Mouse (Mus musculus): ENCODE data around the gene Hcn4.

Hcn4 gene

DNA sequence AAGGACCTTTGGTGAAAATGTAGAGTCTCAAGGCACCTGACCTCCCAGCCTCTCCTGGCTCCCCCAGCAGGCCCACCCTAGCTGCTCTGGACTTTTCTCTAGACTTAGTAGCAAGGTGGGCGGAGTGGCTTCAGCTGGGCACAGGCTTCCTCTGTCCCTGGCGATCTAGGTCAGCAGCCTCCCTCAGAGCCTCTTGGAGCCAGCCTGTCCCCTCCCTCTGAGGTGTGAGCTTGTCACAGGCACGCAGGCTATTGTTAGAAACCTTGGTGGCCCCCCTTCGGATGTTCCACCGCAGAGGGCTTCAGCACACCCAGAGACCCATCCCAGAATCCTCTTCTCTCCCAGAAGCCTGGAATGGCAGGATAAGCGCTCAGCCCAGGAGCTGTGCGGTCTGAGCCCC lies 24.5 kb downstream of the Hcn4 start:
- no peak for DNase-seq (ENCODE audit: low read depth, low spot score)

DNA sequence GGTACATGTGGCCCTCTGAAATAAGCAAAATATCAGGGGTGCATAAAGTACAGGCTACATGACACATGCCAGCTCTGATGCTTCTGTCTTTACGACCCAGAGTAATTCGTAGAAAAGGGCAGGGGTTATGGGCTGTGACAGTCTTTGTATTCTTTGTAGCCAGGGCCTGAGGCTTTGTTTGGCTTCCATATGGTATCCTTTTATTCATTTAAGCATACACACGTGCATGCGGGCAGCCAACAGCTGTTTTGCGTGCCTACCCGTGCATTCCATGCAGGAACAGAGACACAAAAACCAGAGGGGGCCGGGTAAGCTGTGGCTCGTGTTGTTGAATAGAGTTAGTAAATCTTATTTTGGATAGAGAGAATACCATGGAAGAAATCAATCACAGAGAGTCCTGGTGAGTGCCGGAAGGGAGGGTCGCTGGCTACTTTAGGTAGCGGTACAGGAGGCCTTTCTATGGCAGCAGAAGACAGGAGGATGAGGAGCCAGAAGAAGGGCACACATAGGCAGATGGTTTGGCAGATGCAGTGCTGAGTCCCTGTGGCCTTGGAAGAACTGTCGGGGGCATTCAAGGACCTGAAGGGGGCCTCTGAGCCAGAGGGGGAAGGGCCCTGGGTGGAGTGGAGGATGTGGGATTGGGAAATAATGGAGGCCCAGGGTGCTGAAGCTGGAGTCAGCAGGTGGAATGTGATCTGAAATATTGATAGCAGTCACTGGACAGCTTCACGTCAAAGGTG lies 26.5 kb downstream of the Hcn4 start:
- DNase-seq (ENCODE audit: low read depth, low spot score) = no peak

DNA sequence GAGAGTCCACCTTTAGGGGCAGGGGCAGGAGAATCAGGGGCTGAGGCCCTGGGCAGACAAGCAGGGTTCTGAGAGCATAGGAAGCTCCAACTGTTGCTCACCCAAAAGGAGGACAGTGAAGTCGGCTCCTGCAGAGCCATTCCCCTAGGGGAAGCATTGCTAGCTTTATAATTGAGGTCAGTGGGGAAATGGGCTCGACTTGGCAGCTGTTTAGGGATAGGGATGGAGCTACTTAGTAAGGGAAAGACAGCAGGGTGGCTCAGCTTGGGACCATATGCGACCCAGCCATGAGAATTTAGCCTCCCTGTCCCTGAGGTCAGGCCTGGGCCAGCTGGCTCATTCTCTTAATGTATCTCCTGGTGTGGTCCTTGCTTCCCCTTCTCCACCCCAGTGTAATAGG lies 31.7 kb downstream of the Hcn4 start:
- no peak for DNase-seq (ENCODE audit: low read depth, low spot score)

DNA sequence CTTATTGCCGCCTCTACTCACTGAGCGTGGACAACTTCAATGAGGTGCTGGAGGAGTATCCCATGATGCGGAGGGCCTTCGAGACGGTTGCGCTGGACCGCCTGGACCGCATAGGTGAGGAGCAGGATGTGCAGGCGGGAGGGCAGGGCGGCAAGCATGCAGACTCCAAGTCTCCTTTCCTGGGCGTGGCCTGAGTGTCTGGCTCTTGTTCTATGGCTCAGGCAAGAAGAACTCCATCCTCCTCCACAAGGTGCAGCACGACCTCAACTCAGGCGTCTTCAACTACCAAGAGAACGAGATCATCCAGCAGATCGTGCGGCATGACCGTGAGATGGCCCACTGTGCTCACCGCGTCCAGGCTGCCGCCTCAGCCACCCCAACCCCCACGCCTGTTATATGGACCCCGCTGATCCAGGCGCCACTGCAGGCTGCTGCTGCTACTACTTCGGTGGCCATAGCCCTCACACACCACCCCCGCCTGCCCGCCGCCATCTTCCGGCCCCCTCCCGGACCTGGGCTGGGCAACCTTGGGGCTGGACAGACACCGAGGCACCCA lies 35.9 kb downstream of the Hcn4 start:
- no peak for DNase-seq (ENCODE audit: low read depth, low spot score)

DNA sequence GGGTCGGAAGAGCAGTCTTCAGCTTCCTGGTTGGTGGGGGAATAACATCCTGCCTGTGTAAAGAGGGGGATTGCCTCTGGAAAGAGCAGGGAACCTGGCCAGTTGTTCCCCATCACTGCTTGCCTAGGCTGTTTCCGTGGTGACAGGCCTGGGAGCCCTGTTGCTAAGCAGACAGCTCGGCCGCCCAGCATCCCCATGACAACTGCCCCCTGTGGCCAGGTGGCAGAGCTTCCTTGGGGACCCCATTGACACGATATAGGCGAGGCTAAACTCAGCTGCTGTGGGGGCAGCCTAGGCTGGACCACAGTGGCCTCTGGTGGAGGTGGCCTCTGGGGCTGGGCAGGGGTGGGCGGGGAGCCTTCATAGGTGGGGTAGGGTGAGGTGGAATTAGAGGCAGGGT lies 40.6 kb downstream of the Hcn4 start:
- DNase-seq (ENCODE audit: low read depth, low spot score) = no peak

DNA sequence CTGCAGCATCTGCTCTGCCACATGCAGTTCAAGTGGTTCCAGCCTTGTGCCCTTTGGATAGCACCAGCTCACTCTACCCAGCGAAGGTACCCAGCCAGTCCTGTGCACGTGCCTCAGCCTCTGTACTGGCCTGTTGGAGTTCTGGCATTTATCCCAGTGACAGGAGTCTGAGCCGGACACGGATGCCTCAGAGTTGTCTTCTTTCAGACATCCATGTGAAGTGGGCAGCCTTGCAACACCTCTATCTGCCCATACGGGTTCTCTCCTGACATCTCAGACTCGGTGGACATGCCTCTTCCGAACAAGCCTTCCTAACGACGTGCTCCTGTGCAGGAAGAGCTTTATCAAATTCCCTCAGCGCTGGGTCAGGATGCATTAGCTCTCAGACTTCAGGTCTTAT lies 47.9 kb downstream of the Hcn4 start:
- no peak for DNase-seq (ENCODE audit: low read depth, low spot score)

DNA sequence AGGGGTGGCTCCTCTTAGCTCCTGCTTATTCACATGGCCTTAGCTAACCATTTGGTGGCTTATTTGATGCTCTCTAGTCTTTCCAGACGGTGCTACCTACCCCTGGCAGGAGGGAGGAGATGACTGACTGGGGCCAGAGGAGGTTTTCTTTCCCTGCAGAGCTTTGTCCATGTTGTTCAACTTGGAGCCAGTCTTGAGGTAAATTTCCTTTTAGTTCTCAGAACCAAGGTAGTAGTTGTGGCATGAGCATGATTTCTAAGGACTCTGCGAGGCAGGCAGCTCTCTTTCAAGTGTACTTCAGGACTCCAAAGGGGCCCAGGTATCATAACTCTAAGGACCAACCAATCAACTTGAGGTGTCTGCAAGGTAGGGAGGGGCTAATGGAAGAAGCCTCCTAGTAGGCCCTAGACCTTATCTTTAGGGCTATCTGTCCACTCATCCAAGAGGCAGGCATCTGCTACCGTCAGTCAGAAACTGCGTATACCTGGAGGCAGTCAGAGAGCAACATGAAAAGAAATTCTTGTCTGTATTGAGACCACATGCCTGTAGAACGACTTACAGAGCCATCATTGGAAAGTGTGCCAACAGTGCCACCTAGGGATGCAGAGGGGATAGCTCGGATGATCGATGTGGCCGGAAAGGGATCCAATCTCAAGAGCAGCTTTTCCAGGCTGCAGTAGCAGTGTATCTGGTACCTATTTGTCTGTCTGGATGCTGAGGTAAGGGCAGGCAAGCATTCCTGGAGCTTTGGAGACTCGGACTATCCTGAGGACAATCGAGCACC lies 50.5 kb downstream of the Hcn4 start:
- DNase-seq (ENCODE audit: low read depth, low spot score) = peak; percentile 22

DNA sequence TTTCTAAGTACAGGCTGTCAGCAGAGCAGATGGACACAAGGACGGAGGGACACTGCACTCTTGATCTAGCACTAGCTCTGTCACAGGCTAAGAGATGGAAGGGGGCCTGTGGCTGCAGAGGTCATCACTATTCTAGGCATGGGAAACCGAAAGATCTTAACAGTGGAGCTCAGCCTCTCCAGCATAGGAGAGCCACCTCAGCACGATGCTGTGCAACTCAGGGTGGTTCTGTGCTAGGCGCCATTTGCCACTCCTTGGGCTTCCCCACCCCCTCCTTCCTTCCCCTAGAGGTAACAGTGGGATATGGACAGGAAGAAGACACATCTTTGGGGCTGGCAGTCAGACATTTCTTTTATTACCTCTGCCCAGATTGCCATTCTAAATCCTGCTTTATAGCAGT lies 51.1 kb downstream of the Hcn4 start:
- DNase-seq (ENCODE audit: low read depth, low spot score) = no peak

DNA sequence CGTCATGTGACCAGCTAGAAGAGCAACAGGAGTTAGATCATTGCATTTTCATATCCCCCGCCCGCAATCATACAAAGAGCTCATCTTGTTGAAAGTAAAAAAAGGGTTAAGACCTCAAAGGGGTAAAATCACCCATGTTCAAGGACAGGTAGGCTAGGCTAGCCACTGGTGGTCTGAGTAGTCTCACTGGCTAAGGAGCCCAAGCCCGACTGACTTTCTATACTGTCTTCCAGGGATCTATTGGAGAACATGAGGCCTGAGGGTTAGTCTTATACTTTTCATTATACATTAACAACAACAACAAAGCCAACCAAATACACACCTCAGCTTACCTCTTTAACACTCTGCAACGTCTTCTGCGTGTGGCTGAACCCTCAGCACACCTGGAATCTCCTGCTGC lies 52.2 kb downstream of the Hcn4 start:
- no peak for DNase-seq (ENCODE audit: low read depth, low spot score)

DNA sequence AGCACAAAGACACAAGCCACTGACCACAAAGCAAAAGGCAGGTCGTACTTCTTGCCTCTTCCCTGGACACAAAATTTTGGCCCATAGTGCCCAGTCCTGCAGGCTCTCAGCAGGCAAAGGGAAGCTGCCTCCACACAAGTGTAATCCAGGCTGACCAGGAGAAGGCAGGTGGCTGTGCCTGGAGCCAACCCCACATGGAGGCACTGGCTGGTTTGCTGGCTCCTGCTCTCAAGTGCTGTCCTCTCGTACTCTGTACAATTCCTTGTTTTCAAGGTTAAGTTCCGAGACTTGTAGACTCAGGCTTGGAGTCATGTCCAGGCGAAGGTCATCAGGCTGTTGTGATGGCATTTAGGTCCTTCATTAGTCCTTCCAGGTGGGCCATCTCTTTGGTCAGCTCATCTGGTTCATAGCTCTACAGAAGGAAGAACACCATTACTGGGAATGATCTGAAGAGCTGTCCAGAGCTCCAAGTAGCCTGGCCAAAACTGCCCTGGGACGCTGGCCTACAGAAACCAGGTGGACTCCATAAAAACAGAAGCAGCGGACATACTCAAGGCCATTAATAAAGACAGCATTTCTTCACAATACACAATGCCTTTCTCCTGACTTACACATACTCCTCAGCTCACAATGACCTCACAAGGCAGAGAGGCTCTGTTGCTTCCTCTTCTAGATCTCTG lies 53.9 kb downstream of the Hcn4 start:
- DNase-seq (ENCODE audit: low read depth, low spot score) = no peak

DNA sequence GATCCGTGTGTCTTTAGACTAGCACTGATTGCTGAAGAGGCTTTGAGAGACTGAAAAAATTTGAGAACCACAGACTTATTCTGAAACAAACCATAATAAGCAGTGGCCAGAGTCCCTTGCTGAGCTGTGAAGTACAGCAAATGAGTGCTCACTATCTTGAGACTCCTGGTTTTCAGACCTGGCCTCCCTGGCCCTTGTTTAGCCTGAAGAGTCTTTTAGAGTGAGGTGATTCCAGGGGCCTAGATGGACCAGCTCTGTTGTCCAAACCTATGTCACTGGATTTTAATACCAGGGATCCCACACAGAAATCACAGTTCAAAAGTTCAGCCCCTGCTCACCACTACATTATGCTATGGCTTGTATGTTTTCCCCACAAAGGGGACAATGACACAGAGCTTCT lies 56.6 kb downstream of the Hcn4 start:
- no peak for DNase-seq (ENCODE audit: low read depth, low spot score)

DNA sequence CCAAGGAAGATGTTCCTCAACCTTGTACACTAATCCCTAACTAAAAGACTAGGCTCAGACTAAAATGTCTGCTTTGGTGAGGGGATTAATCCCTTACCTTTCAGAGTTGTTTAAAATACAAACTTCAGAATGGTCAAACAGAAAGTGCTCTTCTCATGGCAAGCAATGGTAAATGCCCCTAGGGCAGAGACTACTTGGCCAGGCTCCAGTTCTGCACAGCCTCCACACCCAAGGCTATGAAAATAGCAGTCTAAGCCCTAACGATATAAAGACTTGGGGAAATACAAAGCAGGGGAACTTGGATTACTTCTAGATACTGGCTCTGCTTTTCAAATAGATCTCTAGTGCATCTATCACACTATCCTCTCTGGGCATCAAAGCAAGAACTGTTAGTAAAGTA lies 59.5 kb downstream of the Hcn4 start:
- DNase-seq (ENCODE audit: low read depth, low spot score) = no peak

DNA sequence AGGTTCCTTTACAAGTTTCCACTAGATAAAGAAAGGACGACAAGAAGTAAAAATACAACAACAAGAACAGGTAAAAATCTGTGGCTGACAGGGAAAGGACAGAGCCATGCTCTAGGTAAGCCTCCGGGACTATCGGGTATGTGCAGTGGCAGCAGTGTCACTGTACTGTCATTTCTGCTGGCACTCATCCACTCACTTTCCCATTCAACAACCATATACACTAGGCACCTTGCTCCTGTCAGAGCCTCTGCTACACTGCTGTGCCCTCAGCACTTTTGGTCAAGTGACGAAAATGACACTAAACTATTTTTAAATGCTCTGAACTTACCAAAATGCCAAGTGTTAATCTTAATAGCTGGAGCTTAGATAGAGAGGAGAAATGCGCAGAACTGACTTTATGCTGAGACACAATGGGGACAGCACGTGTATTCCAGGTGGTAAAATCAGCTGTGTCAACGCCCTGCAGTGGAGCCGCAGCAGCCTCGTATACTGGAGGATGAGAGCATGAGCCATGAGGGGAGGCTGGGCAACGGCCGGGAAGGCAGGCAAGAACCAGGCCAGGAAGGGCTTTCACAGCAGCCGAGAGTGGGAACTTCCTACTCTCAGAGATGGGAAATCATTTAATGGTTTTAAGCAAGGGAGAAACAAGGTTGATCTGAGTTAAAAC lies 66.7 kb downstream of the Hcn4 start:
- DNase-seq (ENCODE audit: low read depth, low spot score) = no peak

DNA sequence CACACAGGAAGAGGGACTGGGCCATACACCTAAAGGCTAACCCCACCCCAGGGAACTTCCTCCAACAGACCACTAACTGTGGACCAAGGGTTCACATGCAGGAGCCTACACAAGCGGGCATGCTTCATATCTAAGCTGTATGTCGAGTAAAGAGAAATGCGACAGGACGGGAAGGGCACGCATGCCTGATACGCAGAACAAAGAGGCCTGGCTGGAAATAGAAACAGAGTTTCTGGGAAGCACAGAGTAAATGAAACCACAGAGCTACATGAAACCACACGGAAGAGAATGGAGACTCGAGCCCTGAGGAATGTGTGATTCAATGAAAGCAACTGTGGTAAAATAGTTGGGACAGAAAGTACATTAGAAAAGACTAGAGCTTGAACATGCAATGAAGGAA lies 67.7 kb downstream of the Hcn4 start:
- no peak for DNase-seq (ENCODE audit: low read depth, low spot score)

DNA sequence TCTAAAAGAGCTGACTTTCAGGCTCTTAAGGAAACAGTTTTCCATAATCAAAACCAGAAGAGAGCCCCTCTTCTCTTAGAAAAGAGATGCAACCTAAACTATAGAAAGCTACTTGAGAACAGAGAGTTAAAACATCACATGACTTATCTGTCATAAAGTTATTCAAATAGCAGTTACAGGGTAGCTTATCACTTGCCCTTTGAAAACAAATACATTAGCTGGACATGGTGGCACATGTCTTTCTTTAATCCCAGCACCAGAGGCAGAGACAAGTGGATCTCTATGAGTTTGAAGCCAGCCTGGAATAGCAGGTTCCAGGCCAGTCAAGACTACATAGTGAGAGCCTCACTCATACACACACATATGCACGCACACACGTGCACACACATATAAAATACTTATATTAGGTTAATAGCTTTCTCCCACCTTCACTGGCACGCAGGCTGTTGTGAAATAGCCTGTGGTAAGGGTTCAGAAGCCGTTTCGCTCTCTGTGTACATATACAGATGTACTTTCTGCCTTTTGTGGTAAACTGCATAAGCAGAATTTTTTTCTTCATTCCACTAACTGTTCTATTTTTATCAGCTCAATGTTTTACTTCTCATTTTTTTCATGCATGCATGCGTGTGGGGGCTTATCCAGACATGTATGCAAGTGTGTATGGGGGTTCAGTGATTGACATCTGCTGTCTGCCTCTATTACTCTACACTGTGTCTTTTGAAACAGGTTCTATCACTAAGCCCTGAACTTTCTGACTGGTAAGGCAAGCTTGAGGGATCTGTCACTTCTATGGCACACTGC lies 68.8 kb downstream of the Hcn4 start:
- no peak for DNase-seq (ENCODE audit: low read depth, low spot score)

DNA sequence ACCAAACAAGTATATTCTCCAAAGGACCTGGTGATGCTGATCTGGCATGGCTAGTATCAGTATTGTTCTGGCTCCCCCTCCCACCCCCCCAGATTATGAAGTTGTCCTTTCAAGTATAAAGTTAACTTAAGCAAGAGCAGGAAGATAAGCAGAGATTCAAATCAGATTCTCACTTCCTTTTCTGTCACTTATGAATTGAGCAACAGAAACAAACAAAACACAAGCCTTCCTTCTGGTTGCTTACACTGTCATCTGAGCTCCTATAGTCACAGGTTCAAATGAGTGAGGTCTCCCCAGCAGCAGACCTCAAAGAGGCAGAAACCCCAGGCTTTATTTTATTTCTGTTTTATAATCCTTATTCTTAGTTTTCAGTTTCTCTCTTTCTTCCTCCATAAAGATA lies 76.4 kb downstream of the Hcn4 start:
- DNase-seq (ENCODE audit: low read depth, low spot score) = no peak

DNA sequence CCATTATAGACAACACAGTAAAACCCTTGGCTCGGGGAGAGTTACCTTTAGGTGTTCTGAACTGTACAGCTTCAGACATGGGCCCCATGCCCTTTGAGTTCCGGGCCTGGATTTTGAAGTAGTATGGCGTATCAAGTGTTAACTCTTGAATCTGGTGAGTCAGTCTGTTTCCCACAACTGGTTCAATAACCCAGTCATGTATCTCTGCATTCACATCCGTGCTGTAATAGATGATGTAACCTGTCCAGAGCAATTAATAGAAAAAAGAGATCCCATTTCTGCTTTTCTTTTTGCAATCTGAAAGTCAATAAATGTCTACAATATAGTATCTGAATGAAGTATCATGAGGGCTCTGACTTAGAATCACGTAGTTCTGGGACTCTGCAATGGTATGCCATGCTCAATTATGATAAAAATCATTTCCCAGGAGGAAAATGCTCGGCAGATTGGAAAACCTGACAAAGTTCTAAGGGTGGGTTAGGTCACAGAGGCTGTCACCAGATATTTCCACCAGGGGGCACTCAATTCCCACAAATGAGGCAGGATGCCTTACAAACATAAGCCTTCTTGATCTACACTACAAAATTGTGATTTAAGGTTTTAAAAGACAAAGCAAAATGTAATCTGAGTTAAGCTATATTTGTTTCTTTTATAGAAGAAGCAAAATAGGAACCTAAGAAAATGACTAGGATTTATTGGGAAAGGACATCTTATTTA lies 79.8 kb downstream of the Hcn4 start:
- DNase-seq (ENCODE audit: low read depth, low spot score) = peak; percentile 4

Measured in WW6 (cell line).